ENCODE assay signal across 8 mouse cellular contexts in genomic region chr11:60540761-60541160, GRCm38 (mm10). TPM values are rescaled to one million over a fixed set of nuclear protein-coding genes. Genes with fewer than 3 reads are reported as not detected.
DNase-seq lines count a peak whose midpoint lies in the region; ATAC-seq and TF ChIP-seq lines count a peak whose summit lies in the region.

No protein-coding gene starts in this region.

- peak overlapping the region; percentile 51 for H3K9ac ChIP-seq in heart, postnatal 0 days (replicated peaks; ENCODE audit: low read depth, low read length)
- H3K9ac ChIP-seq in liver, embryonic 11.5 days (ENCODE audit: low read depth, low read length): 0 out of 2 replicates have a peak overlapping the region, but pooled peaks have one; percentile 48

- no peak for ATAC-seq in G1E (ENCODE audit: extremely low read depth, insufficient number of reproducible peaks, low FRiP score, poor library complexity, severe bottlenecking)
- ATAC-seq in heart, postnatal 0 days (ENCODE audit: insufficient read depth, low read depth): no peak
- ATAC-seq in liver, embryonic 11.5 days (replicated peaks; ENCODE audit: low FRiP score): no peak

- WGBS in heart, postnatal 0 days: 41% methylated on average over 2 of the region's 2 CpGs
- WGBS in liver, embryonic 11.5 days: 79% methylated on average over 2 of the region's 2 CpGs

- H3K27ac ChIP-seq in heart, postnatal 0 days (ENCODE audit: low read depth): peak overlapping the region; percentile 43; the same call in 1 of the 2 replicates
- H3K27ac ChIP-seq in liver, embryonic 11.5 days (ENCODE audit: low read depth, low read length): no peak overlapping the region

- no peaks in the 10 kb centered on the region for H3K9me3 ChIP-seq in G1E (replicated peaks)
- no peaks in the 10 kb centered on the region for H3K9me3 ChIP-seq in heart, postnatal 0 days (replicated peaks; ENCODE audit: control insufficient read depth, low read length)
- no peaks in the 10 kb centered on the region for H3K9me3 ChIP-seq in liver, embryonic 11.5 days (ENCODE audit: control insufficient read depth, low read length)

- no peaks in the 10 kb centered on the region for H3K27me3 ChIP-seq in G1E (ENCODE audit: insufficient read depth, low read length)
- H3K27me3 ChIP-seq in heart, postnatal 0 days (ENCODE audit: control insufficient read depth, insufficient read depth, low read length): no peaks in the 10 kb centered on the region
- H3K27me3 ChIP-seq in liver, embryonic 11.5 days (replicated peaks; ENCODE audit: control insufficient read depth, insufficient read depth, low read length): no peaks in the 10 kb centered on the region

- peaks cover 59% of the 10 kb centered on the region for H3K36me3 ChIP-seq in G1E (replicated peaks)
- H3K36me3 ChIP-seq in heart, postnatal 0 days (replicated peaks; ENCODE audit: control insufficient read depth, insufficient read depth, low read length): peaks cover 13% of the 10 kb centered on the region; the same call in 1 of the 2 replicates
- peaks cover 13% of the 10 kb centered on the region for H3K36me3 ChIP-seq in liver, embryonic 11.5 days (ENCODE audit: control insufficient read depth, insufficient read depth, low read length)

- H3K4me1 ChIP-seq in G1E (ENCODE audit: insufficient read depth, low read depth, low read length): peaks cover 62% of the 10 kb centered on the region
- peaks cover 53% of the 10 kb centered on the region for H3K4me1 ChIP-seq in heart, postnatal 0 days (ENCODE audit: control insufficient read depth, insufficient read depth)
- H3K4me1 ChIP-seq in liver, embryonic 11.5 days (replicated peaks; ENCODE audit: control insufficient read depth, insufficient read depth, low read length): peaks cover 26% of the 10 kb centered on the region

- H3K4me3 ChIP-seq in G1E (ENCODE audit: low read depth, low read length): peak overlapping the region; percentile 96
- peak overlapping the region; percentile 95 for H3K4me3 ChIP-seq in heart, postnatal 0 days (ENCODE audit: low read depth, low read length)
- peak overlapping the region; percentile 98 for H3K4me3 ChIP-seq in liver, embryonic 11.5 days (ENCODE audit: low read depth, low read length)

- DNase-seq in 3T3-L1 (ENCODE audit: low read depth, low spot score): peak; percentile 61
- DNase-seq in G1E (ENCODE audit: low spot score): no peak
- no peak for DNase-seq in heart, postnatal 0 days (ENCODE audit: low spot score)
- no peak for DNase-seq in liver, embryonic 11.5 days (ENCODE audit: low spot score)
- DNase-seq in thymus, adult 18-20 months: no peak
- DNase-seq in left cerebral cortex, adult 8-10 months (ENCODE audit: low spot score in 2 of 2): no peak
- no peak for DNase-seq in adrenal gland, adult 18-20 months (ENCODE audit: low spot score in 2 of 2)
- DNase-seq in T-cell, adult 2 months (ENCODE audit: low spot score): no peak

- peak overlapping the region; percentile 99 for H3K4me2 ChIP-seq in heart, postnatal 0 days (ENCODE audit: low read depth, low read length)
- H3K4me2 ChIP-seq in liver, embryonic 11.5 days: peak overlapping the region; percentile 100

- TF ChIP-seq CTCF in G1E (IDR thresholded peaks at IDR 0.05; ENCODE audit: low read depth, low read length): no peak
- no peak for TF ChIP-seq CTCF in heart, postnatal 0 days (IDR thresholded peaks at IDR 0.05; ENCODE audit: low read depth)

- no peak for TF ChIP-seq EP300 in heart, postnatal 0 days (IDR thresholded peaks at IDR 0.05; ENCODE audit: low read depth)

RNA-seq across cellular contexts. Expression of gene Alkbh5, which starts 4.6 kb away (rescaled TPM):
- total RNA-seq in G1E (2014; fragmentation: Nextera tagmentation) (97.2 and 109 TPM in 2 replicates), G1E (2017) (43.5 and 46.5 TPM in 2 replicates)
- 33.8 and 39.3 TPM in 2 replicates for polyA plus RNA-seq in G1E (2012)
- total RNA-seq in heart, postnatal 0 days (2014; rRNA removed; ENCODE audit: low replicate concordance): 51.3 and 68.8 TPM in 2 replicates
- 33.5 and 34.9 TPM in 2 replicates for polyA plus RNA-seq in heart, postnatal 0 days (2015; fragmentation: Nextera tagmentation; extraction: Ambion mirVana)
- 37.7 and 38.5 TPM in 2 replicates for polyA plus RNA-seq in liver, embryonic 11.5 days (2014; fragmentation: Nextera tagmentation; extraction: Ambion mirVana)
- 10 to 100 TPM; 52.7 to 58.2 (median 54.9) TPM for total RNA-seq in left cerebral cortex, adult 8-10 months (2022)
- 100 to 1,000 TPM in 1 of 2 experiments, 10 to 100 TPM in 1; 85.0 to 117 TPM for total RNA-seq in adrenal gland, adult 18-20 months (2021)
